Mouse (Mus musculus) telencephalon, adult 2 months (tissue): ENCODE results near the gene Lrrc51.
"Not testable (repeated sequence)": the region's sequence is repeated elsewhere in the genome, so short reads cannot be mapped to it uniquely, and the experiment has no call there.

Source experiments
- DNase-seq: peaks from one replicate; pipeline ENCODE4 v3.0.0-alpha.2; 2011; ENCODE audit warnings: low read depth, low spot score

The Lrrc51 gene

GRCm38 (mm10) chr7:101933751-101934240, at the start of gene Lrrc51, which contains the start of gene Numa1:
Gene Lrrc51 (minus strand): TSS chr7:101933895.
Gene Numa1 (plus strand): TSS chr7:101934111.
- DNase-seq, result peak; percentile 98

- DNase-seq, result no peak
Observed at GRCm38 (mm10) chr7:101982735-101983134, 49.0 kb upstream of the Lrrc51 start.

GRCm38 (mm10) chr7:101974505-101974904, 40.8 kb upstream of the Lrrc51 start:
- no peak for DNase-seq

GRCm38 (mm10) chr7:101973730-101974129, 40.0 kb upstream of the Lrrc51 start:
- no peak for DNase-seq

- no peak for DNase-seq
Observed at GRCm38 (mm10) chr7:101971721-101972120, 38.0 kb upstream of the Lrrc51 start.

DNA sequence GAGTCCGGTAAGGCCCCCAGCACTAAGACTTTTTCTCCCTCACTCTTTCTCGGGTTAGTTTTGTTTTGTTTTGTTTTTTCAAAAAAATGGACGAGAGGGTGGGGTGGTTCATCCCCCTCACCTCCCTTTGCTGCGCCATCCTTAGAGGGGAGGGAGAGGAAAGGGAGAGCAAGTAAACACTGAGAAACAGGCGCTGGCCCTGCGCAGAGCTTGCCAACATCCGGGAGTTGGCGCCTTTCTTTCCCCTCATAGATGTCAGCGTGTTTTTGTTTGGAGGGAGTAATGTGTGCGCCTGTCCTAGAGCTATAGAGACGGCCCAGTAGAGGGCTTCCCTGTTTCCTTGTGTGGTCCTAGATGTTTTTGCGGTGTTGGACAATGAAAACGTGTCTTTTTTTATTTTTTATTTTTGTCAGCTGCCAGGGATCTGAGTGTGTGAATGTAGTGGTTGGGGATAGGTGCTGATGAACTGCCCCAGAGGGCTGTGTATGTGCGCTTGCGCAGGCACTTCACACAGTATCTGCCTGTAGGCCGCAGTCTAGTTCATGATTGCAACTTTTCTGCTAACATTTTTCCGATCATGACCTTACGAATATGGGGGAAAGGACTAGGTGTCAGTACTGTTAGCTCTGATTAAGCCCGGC, 37.2 kb upstream of the Lrrc51 start:
- peak; percentile 75 for DNase-seq

DNA sequence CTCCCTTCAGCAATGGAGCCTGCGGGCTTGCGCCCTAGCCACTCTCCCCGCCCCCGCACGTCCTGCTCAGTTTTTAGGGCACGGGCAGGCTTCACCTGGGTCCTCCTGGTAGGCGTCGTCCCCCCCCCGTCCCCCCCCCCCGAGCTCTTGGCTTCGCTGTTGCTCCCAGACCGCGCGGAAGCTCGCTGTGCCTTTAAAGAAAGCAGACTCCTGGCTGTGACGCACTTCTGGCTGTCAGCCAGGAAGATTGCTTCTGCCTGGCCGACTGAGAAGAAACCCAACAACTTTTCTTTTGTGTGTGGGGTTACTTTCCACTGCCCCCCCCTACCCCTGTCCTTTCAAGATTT, 36.7 kb upstream of the Lrrc51 start:
- peak; percentile 84 for DNase-seq

DNA sequence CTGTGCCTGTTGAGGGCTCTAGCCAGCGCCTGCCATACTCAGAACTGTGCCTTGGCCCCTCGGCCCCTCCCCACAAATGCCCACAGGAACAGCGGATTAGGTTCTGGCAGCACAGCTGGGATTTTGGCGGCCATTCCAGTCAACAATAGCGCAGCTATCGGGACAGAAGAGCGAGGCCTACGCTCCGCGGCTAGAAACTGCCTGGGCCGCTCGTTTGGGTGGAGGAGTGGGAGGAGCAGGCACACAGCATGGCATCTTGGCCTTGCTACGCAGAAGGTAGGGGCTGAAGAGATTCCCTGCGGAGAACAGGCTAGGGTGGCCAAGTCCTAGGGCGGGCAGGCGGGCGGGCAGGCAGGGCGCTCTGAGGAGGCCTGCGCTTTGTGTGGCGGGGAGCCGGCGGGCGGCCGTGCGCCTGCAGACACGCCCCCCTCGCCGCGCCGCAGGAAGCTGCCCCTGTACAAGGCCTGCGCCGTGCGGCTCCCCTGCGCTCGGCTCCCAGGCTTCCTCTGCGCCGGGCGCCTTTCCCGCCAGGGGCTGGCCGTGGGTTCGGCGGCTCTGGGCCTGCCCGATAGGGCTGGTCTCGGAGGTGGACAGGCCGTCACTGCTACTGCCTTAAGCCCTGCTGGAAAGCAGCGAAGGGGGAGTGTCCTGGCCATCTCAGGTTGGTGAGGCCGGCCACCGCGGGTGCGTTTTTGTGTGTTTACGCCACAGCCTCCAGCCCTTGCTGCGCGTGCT, 36.2 kb upstream of the Lrrc51 start:
- peak; percentile 62 for DNase-seq

DNA sequence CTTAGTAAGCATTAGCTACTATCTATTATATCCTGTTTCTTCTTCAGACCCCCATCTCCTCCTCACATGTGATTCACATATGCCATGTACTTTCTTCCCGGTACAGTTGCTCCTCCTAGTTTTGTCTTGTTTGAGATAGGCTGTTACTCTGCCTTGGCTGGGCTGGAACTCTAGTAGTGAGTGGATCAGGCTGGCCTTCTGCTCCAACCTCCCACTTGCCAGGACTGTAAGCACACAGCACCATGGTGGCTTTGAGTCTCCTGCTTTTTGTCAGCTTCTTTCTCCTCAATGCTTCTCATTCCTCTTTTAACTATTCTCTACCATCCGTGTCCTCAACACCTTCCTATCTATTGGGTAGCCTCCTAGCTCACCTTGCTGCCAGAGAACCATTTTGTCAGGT, 35.1 kb upstream of the Lrrc51 start:
- DNase-seq, result no peak

GRCm38 (mm10) chr7:101967256-101967655, 33.6 kb upstream of the Lrrc51 start:
- DNase-seq, result no peak

GRCm38 (mm10) chr7:101965606-101966005, 31.9 kb upstream of the Lrrc51 start:
- no peak for DNase-seq

- no peak for DNase-seq
Observed at GRCm38 (mm10) chr7:101964551-101964950, 30.9 kb upstream of the Lrrc51 start.

DNA sequence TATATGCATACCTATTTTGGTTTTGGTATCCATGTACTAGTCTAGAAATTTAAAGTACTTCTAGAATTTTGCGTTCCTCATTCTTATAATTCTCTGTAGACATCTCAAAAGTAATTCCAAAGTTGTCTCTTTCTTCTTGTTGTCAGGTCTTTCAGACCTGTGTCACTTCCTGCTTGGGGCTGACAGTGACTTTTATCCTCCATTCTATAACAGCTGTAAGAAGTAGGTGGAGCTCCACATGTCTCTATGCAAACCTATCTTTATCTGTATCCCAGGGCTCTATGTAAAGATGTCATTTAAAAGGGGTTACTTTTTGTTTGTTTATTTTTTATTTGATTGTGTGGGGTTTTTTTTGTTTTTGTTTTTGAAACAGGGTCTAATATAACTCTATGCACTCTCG, 29.9 kb upstream of the Lrrc51 start:
- no peak for DNase-seq

DNA sequence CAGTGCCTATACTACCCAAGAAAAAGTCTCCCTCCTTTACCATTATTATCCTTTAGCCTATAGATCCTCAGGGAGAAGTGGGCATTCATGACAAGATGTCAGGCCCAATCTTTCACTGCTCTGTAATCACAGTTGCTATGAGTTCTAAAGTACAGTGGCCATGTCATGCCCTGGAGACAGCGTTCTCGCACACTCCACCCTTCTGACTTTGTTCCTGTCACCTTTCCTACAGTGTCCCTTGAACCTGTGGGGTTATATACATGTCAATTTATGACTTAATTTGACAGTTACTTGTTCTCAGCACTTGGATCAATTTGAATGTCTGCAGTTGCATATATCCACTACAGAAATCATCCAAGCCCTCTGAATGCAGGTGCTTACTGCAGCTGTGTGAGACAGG, 29.1 kb upstream of the Lrrc51 start:
- no peak for DNase-seq

- DNase-seq, result no peak
Observed at GRCm38 (mm10) chr7:101956911-101957310, 23.2 kb upstream of the Lrrc51 start.

GRCm38 (mm10) chr7:101956481-101956880, 22.8 kb upstream of the Lrrc51 start:
- no peak for DNase-seq

DNA sequence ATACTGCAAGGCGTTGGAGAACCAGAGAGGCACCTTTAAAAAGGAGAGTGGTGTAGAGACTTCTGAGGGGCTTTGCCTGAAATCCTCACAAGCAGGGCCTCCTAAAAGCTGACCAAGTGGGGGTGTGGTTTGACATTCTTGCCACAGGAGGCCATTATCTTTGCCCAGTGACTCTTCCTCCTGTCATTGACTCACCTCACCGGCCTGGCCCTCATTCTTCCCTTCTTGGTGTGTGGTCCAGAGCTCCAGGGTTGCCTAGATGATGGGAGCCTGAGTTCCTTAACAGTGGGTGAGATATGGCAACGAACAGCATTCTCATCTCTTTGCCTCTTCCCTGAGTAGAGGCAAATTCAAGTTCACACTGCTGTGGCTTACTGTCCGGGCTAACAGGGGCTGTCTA, 22.2 kb upstream of the Lrrc51 start:
- DNase-seq, result no peak

DNA sequence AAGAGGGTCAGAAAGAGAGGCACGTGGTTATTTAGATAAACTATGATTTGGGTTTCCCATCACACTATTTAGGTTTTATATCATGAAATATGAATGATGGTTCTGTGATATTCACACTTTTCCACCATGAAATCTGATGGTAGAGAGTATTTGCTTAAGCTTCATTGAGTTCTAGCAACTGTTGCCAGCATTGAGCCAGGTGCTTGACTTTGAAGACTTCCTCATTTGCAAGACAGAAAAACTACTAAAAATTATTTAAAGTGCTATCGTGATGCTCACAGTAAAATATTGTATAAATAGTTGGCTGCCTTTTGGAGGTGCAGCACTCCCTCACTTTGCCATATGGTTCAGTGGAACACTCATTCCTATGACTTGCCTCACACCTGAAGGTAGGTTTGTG, 21.6 kb upstream of the Lrrc51 start:
- DNase-seq, result no peak

- DNase-seq, result peak; percentile 73
Observed at GRCm38 (mm10) chr7:101954163-101954562, 20.5 kb upstream of the Lrrc51 start.

- DNase-seq, result no peak
Observed at GRCm38 (mm10) chr7:101952098-101952497, 18.4 kb upstream of the Lrrc51 start.

GRCm38 (mm10) chr7:101951648-101952047, 18.0 kb upstream of the Lrrc51 start:
- no peak for DNase-seq

GRCm38 (mm10) chr7:101949008-101949407, 15.3 kb upstream of the Lrrc51 start:
- not testable (repeated sequence) for DNase-seq

GRCm38 (mm10) chr7:101939758-101940157, 6.1 kb upstream of the Lrrc51 start:
- DNase-seq, result no peak
